Mouse (Mus musculus): ENCODE data around the gene Pex14.

Pex14 gene

DNA sequence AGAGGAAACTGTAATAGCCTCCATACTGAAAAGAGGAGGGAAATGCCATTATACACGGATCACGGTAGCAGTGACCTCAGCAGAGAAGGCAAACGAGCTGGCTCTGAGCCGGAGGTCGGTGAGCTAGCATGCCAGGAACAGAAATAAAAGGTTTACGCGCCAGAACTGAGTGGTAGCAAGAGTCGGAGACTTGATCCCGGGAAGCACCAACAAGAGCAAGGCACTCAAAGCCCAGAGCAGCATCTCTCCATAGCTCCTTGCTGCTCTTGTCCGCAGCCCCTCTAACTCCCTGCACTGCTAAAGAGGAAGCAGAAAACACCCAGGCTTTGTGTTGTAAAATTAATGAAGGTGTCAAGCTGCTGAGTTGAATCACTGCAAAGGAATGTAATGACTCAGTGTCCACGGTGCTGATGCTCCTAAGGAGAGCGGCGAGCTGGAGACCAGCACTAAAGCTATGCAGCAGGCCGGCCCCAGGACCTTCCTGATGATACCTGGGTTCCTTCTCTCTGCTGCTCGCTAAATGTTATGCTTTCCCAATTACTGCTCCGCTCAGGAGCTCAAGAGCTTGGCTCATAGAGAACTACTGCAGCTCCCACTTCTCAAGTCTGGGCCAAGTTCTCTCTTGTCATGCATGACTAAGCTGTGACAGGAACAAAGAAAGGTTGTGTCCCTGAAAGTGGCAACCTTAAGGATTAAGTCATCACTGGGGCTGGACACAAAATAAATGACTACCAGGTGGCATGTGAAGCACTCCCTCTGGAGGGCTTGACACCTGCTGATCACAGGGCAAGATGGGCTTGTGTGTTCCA is 50.1 kb downstream of the Pex14 start:
- DNase-seq = no peak

DNA sequence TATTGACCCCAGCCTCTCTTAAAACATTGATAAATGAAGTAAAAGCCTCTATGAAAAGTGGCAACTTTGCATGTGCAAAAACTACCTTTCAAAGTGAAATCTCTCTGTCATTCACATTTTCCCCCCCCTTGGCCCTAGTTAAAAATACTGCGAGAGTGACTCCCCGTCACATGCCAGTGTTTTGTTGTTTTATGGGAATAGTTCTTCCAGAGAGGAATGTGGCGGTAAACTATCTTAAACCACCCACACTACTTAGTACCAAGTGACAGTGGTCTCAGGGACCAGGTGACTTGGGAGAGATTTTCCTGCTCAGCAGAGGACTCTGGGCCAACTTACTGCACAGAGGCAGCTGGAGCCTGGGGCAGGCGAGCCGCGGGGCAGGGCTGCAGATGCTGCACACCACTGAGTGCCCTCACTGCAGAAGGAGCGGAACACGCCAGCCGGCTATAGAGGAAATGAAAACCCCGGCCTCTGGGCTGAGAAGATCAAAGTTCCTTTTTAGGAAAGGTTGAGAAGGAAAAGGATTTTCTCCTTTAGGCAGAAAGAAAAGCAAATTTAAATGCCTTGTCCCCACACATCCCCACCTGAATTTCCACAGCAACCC is 50.9 kb downstream of the Pex14 start:
- peak; percentile 94 for DNase-seq

DNA sequence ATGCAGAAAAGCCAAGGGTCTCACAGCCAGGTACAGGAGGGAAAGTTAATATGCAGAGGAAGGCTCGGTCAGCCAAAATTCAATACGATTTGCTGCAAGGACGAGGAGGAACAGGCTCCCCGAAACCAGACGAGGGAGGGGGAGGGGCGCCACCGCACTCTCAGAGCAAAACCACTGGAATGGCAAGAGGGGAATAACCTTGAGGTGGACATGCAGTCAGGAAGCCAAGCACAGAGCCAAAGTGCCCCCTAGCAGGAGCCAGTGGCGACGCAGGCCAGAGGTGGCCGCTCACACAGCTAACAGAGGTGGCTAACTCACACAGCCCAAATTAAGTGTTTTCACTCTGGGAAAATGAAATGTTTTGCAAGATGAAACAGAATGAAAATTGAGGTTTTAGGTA is 52.3 kb downstream of the Pex14 start:
- DNase-seq = peak; percentile 93

DNA sequence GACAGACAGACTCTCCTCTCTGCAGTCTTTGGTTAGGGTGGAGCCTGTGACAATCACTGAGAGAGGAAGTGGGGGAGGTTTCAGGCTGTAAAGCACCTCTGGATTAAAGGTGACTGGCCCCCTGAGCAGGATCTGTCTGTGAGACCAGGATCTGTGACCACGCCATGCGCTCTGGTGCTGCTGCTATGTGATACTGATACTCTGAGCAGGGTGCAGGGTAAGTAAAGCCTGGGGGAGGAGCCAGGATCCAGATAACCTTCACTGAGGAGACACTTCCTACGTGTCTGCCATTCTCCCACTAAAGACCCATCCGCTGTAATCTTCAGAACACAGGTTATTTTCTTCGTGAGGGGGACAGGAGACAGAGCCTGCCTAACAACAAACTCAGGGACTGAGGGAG is 53.8 kb downstream of the Pex14 start:
- no peak for DNase-seq

DNA sequence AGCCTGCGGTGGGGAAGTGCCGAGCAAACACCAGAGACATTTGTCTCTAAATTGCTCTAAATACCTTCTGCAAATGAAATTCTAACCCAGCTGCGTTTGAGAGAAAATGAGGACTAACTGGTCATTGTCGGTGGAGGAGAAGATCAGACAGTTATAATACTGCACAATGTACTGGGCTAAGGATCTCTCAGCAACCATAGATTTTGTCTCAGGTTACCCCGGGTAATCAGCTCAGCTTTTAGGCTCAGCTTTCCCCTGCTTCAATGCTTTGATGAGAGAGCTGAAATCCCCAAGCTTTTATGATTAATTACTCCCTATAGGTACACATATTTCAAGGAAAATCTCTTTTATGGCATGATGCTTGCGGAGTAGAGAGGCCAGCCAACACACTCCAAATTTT is 59.4 kb downstream of the Pex14 start:
- no peak for DNase-seq

DNA sequence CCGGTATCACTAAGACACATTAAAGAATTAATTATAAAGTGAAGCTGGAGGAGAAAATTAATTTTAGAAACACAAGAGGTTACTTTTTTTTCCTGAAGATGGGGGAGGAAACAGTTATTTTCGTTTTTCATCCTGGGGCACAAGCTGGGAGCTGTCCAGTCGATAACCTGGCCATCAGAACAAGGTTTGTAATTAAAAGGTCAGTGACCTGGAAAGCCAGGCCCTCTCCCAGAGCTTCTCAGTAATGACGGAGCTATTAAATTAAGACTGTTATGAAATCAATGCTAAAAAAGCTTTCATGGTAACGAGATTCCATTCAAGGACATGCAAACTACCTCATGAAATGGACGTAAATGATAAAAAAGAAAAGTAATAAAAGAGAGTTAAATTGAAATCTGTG is 62.0 kb downstream of the Pex14 start:
- DNase-seq = no peak

DNA sequence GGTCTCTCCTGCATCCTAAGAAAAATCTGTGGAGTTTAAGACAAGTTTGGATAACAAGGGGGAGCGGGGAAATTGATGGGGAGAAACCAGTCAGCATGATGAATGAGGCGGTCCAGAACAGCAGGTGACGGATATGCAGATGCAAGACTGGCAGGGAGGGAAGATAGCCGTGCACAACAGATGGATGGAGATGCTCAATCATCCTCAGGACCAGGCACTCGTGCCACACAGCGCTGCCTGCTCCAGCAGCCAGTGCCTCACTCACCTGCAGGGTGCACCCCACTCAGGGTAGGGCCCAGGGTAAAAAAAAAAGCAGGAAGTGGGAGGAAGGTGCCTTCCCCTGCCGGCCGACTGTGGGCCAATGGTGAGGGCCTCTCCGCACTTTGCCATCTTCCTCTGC is 63.1 kb downstream of the Pex14 start:
- DNase-seq = no peak

DNA sequence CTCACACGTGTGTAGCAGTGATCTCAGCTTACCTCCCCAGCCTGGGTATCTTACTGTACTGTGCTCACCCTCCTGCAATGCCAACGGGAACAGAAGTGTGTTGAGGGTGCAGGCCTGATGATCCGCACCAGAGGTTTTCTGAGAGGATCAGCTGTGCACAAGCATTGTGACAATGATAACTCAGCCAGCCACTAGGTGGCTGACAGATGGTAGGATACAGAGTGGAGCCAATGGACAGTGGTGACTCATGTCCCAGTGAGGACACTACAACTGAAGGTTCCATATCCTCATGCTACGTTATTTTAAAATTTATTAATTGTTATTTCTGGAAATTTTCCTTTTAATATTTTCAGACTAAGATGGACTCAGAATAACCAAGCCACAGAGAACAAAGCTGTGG is 68.2 kb downstream of the Pex14 start:
- no peak for DNase-seq

DNA sequence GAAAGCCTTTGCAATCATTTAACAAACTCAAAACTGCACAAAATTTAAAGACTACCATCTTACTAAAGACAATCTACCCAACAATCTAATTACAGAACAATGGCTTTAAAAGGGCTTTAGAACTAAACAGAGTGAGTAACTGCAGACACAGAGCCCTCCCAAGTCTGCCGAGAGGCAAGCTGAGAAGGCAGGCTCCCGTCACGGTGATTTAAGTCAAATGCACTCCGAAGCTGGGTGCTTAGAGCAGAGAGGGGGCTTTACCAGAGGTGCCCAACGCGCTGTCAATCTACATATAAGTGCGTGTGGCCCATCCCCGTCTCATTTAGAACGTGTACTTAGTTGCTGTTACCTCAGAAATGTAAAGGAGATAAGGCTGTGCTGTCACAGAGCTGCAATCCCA is 72.1 kb downstream of the Pex14 start:
- no peak for DNase-seq

DNA sequence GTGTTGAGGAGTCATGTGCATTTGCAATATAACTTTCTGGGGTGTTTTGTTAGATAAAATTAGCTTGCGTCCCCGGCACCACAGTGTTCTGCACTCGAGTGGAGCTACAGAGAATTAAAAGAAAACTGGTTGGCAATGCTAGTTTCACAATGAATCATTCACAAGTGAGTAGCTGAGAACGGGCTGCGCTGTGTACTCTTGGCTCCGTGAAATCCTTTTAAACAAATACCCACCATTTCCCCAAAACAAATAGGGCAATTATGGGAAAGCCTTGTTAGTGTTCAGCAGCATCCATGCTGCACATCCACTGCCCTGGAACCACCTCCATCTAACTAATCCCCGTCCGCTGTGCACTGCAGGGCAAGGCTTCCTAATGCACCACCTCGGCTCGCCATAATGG is 74.4 kb downstream of the Pex14 start:
- no peak for DNase-seq

DNA sequence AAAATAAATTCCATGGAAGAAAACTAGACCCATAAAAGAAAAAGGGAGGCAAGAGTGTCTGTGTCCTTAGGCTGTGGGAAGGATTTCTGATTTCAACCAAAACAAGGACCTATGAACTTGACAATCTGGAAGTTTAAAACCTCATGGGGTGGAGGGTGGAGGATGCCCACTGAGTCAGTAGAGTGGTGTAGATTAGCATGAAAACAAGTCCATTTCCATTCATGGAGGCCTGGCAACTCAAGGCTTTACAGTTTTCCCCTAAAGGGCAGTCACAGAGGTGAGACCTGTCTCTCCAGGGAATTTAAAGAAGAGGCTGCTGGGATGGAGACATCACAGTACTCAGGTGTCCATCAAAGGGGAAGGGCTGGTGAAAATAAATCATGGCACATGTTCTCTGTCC is 78.7 kb downstream of the Pex14 start:
- no peak for DNase-seq

DNA sequence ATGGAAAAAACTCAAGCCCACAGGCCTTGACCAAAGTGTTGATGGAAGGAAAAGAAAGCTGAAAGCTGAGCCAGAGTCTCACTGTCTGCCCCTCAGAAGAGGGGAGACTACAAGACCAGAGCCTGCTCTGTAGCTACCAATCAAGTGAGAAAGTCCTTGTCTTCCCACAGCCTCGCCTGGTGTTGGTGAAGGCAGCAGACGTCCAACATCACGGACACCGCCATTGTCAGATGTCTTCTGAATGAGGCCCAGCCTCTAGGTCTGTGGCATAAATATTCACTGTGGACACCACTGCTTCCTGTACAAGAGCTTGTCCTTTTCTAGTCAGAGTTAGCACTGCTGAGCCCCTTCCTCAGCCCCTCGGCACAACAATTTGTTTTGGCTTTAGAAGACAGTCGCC is 80.2 kb downstream of the Pex14 start:
- no peak for DNase-seq

DNA sequence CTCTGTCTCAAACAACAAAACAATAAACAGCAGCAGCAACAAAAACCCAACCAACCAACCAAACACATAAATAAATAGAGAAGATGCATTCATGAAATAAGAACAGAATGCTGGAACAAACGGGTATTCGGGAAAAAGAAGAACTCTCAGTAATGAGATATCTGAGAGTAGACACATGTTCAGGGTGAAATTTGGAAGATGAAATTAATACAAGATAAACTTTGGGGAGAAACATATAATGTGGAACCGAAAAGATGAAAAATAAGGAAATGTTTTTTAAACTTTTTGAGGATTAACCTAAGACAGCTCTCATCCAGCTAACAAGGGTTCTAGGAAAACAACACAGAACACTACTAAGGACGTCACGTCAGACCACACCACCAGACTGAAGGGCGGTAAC is 92.9 kb downstream of the Pex14 start:
- DNase-seq = no peak

DNA sequence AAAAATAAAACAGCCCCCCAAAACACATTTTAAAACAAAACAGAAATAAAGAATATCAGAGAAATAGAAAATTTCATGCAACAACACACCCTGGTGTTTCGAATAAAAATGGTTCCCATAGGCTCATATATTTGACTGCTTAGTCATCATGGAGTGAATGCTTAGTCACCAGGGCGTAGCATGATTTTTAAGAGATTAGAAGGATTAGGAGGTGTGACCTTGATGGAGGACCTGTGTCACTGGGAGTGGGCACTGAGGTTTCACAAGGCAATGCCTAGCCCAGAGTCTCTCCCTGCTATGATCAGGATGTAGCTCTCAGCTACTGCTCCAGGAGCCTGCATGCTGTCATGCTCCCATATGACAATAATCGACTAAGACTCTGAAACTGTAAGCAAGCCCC is 93.6 kb downstream of the Pex14 start:
- DNase-seq = no peak

DNA sequence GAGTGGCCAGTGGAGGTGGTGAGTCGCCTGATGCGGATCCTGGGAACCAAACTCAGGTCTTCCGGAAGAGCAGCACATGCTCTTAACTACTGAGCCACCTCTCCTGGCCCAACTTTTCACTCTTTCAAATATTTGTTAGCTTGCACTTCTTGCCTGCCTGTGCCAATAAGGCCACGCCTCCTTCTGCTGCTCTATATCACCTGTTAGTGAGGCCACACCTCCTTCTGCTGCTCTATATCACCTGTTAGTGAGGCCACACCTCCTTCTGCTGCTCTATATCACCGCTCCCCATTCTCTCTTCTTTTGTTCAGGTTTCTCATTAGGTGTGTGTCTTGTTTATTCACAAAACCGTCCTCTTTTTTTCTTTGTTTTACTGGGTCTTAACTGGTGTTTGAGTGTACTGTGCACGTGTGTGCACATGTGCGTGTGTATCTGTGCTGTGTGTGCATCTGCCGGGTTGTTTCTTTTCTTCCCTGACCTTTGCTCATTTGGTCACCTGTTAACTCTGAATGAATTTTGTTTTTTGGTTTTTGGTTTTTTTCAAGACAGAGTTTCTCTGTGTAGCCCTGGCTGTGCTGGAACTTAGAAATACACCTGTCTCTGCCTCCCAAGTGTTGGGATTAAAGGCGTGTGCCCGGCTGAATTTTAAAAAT is 97.1 kb downstream of the Pex14 start:
- no peak for DNase-seq

DNA sequence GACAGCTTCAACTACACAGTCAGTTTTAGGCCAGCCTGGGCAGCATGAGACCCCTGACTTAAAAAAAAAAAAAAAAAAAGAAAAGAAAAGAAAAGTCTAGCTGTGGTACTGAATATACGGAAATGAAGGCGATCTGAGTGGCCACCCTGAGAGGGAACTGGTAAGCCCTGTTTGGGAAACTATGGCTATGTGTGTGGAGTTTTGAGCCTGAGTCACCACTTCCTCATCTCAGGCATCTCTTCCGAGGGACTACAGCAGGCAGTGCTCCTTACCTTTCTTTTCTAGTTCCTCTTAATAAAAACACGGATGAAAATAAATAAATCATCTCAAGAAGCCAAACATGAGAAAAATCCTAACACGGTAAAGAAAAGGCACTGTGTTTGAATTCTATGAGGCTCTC is 98.2 kb downstream of the Pex14 start:
- DNase-seq = no peak

DNA sequence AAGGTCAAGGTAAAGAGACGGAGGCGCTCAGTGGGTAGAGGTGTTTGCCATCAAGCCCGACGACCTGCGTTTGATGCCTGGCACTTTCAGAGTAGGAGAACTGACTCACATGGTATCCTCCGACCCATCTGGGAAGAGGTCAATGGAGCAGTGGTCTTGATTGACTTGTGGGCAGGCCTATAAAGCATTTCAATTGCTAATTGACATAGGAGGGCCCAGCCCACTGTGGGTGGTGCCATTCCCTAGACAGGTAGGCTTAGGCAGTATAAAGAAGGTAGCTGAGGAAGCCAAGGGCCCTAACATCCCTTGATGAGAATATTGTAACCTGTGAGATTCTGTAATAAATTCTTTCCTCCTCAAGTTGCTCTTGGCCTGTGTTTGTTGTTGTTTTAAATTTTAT is 98.9 kb downstream of the Pex14 start:
- no peak for DNase-seq

DNA sequence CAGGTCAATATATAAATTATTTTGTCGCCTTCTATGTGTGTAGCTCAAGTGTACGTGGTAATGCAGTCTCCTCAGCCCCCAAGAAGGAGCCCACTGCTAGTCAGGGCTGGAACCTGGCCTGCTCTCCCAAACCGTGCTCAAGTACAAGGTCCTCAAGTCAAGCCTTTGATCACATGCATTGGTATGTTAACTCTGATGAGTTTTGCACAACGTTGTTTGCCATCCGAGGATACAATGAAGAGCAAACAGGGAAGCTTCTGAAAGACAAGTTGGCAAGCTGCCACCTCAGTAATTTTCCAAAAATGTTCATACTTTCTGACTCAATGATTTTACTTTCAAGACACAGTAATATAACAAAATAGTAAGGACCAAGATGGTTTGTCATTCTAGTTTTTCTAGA is 105.7 kb downstream of the Pex14 start:
- DNase-seq = no peak

DNA sequence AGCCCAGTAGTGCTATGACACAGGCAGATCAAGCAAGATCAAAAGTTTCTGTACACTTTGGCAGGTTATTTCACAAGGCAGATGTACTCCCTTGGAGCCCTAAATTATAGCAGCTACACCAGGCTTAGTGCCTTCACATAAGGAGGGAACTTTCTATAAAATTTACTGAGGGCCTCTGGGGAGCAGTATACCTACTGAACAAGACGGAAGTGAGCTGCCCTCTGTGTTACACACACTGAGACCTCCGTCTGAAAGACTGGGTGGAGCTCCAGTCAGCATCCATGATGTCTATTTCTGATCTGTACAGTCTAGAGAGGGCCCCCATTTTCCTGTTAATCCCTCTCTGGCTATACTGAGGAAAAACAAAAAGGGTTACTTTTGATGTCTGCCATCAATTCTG is 109.6 kb downstream of the Pex14 start:
- no peak for DNase-seq

DNA sequence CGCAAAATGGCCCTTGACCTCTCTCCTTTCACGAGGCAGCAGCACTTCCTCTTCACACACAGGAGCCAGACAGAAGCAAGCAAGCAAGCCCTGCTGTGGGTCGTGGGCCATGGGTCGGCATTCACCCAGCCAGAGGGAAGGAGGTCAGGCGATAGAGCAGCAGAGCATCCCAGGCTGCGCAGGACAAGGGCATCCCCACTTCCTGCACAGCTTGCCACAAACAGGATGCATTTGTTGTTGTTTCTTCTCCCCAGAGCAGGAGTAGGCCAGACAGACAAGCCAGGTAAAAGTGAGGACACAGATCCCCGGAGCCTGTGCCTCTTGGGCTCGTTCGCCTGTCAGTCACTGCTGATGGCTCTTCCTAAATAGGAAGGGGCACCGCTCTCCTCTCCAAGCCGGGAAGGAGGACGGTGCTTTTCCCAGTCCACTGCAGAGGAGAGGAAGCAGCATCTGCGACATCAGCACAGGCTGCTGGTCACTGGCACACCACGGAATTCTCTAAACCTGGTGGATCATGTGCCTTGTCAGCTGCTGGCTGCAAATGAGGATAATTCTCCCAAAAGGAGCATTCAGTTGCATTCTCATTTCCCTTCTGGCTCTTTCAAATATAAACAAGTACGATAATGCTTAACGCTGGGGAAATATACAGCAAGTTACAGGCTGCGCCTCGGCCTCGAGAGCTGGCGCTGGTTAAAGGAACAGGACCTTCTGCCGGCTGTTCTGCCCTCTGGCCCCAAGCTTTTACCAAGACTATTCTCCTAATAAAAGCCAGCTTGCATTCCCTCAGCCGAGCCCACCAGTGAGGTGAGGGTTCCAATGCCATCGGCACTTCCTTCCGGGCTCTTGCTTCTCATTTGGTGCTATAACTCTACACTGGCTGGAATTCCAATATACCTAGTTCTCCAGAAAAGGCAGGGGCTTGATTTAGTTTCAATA is 113.9 kb downstream of the Pex14 start:
- DNase-seq = no peak

DNA sequence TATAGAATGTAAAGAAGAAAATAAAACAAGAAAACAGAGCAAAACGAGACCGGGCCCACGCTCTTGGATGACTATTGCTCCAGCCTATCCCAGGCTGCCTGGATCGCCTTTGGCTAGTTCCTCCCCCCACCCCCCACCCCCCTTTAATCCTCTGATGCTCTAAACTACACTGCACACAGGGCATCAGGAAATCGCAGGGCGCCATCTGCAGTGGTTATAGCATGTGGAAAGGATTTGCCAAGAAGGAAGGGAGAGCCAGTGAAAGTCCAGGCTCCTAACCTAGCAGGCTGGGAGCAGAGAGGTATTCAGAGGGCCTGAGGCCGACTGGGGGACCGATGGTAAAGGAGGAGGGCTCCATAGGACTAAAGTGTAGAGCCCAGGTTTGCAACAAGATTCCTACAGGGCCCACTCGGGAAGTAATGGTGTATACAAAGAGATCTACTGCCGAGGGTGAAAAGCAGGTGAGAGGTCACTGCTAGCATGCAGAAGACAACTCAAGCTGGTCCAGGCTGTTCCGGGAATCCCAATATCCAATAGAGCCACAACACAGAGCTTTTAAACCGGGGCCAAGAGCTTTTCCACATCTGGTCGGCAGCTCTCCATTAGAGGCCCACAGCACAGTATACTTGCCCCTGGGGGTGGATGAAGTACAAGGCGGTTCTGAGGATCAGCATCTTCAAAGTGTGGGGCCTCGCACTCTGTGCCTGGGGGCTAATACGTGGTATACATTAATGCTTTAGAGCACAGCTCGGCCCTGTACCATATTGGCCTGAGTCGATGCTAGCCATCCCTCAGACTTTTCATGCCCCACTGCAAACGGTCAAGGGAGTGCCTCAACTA is 114.8 kb downstream of the Pex14 start:
- DNase-seq = no peak

DNA sequence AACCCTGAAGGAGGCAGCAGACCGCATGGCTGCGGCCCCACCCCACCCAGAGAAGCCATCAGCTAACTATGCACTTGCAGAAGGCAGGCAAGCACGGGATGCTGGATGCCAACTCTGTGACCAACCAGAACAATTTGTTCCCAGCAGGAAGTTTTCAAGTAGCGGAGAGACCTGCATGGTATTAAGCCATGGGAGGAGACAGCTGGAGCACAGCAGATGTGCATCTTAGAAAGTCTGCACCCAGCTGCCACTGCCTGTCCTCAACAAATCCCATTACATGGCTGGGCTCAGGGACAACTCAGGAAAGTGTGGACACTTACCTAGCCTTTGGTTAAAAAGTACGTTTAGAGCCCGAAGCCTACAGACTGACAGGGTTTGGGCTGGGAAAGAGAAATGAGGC is 117.4 kb downstream of the Pex14 start:
- no peak for DNase-seq
